Mouse (Mus musculus) myocyte (in vitro differentiated cells): ENCODE data around the gene Irgc1. TPM values are rescaled to one million over a fixed set of nuclear protein-coding genes. Genes with fewer than 3 reads are reported as not detected.

Experiments
- H3K27me3 ChIP-seq: one replicate; pipeline ENCODE4 v1.6.1; 2011; ENCODE audit not compliant: control insufficient read depth, insufficient read depth, insufficient read length
- H3K36me3 ChIP-seq: one replicate; pipeline ENCODE4 v1.6.1; 2011; ENCODE audit not compliant: control insufficient read depth, insufficient read depth
- H3K4me2 ChIP-seq: one replicate; pipeline ENCODE4 v1.6.1; 2011; ENCODE audit warnings: low read depth, control low read depth
- H3K4me3 ChIP-seq: one replicate; pipeline ENCODE4 v1.5.1; 2011; ENCODE audit warnings: mild to moderate bottlenecking, control low read depth, moderate library complexity
- H3K79me2 ChIP-seq: one replicate; pipeline ENCODE4 v1.6.1; 2011; ENCODE audit not compliant: control insufficient read depth, insufficient read depth
- H3ac ChIP-seq: one replicate; pipeline ENCODE4 v1.6.1; 2011; ENCODE audit not compliant: control insufficient read depth, insufficient read length
- CEBPB ChIP-seq: IDR thresholded peaks from 2 replicates; pipeline ENCODE4 v1.6.1; 2011; ENCODE audit warnings: mild to moderate bottlenecking, moderate library complexity; ENCODE audit not compliant: poor library complexity, insufficient read depth, severe bottlenecking
- E2F4 ChIP-seq: IDR thresholded peaks from one replicate; pipeline ENCODE4 v1.6.1; 2011; ENCODE audit warnings: mild to moderate bottlenecking, control low read depth, moderate library complexity; ENCODE audit not compliant: insufficient read depth
- MAX ChIP-seq: IDR thresholded peaks from one replicate; pipeline ENCODE4 v1.6.1; 2011; ENCODE audit warnings: low read depth, mild to moderate bottlenecking, control low read depth
- MYOD1 ChIP-seq, 3 experiments: IDR thresholded peaks; one replicate each; pipeline ENCODE4 v1.6.1; 2011; ENCODE audit warnings: control low read depth in 2 of 3, low read depth in 2 of 3, mild to moderate bottlenecking in 2 of 3, moderate library complexity in 1 of 3; ENCODE audit not compliant: insufficient read length in 2 of 3, control insufficient read depth in 1 of 3
- MYOG ChIP-seq, 3 experiments: IDR thresholded peaks; one replicate each; pipeline ENCODE4 v1.6.1; 2011; ENCODE audit warnings: control low read depth in 2 of 3, low read depth in 2 of 3, mild to moderate bottlenecking in 2 of 3; ENCODE audit not compliant: insufficient read length in 2 of 3, control insufficient read depth in 1 of 3, insufficient read depth in 1 of 3
- POLR2A ChIP-seq: IDR thresholded peaks from one replicate; pipeline ENCODE4 v1.6.1; 2011; ENCODE audit warnings: low read depth, mild to moderate bottlenecking, control low read depth, moderate library complexity; ENCODE audit not compliant: insufficient read length
- POLR2AphosphoS2 ChIP-seq: IDR thresholded peaks from one replicate; pipeline ENCODE4 v1.6.1; 2011; ENCODE audit warnings: low read depth, control low read depth; ENCODE audit not compliant: insufficient read length
- REST ChIP-seq: IDR thresholded peaks from one replicate; pipeline ENCODE4 v1.6.1; 2011; ENCODE audit warnings: mild to moderate bottlenecking, control low read depth, moderate library complexity; ENCODE audit not compliant: insufficient read depth, insufficient read length
- SRF ChIP-seq: IDR thresholded peaks from one replicate; pipeline ENCODE4 v1.6.1; 2011; ENCODE audit warnings: low read depth; ENCODE audit not compliant: control insufficient read depth, insufficient read length
- TCF12 ChIP-seq: IDR thresholded peaks from one replicate; pipeline ENCODE4 v1.6.1; 2011; ENCODE audit warnings: mild to moderate bottlenecking, control low read depth; ENCODE audit not compliant: poor library complexity, insufficient read depth, severe bottlenecking
- TCF3 ChIP-seq: IDR thresholded peaks from one replicate; pipeline ENCODE4 v1.6.1; 2011; ENCODE audit warnings: low read depth, control low read depth; ENCODE audit not compliant: insufficient read length
- USF1 ChIP-seq: IDR thresholded peaks from one replicate; pipeline ENCODE4 v1.6.1; 2011; ENCODE audit warnings: low read depth, mild to moderate bottlenecking, control low read depth, moderate library complexity
- polyA plus RNA-seq: library from polyadenylated mRNA; unstranded; fragments of >200 nt; fragmentation: generic; extraction: Trizol; gene quantifications from one replicate; pipeline ENCODE4 v1.2.1, GENCODE M21; 2012; ENCODE audit warnings: missing spikeins

Irgc1 gene
- polyA plus RNA-seq, 1 experiment = 0.32 TPM

- TF ChIP-seq USF1 (no peak), POLR2AphosphoS2 (no peak), REST (no peak), E2F4 (no peak), MAX (no peak), POLR2A (no peak), TCF3 (no peak), SRF (no peak), TCF12 (no peak), MYOD1 (IDR thresholded peaks at IDR 0.05; ENCODE audit: control insufficient read depth in 1 of 3, insufficient read length in 2 of 3, low read depth in 2 of 3) (no peak), MYOG (IDR thresholded peaks at IDR 0.05; ENCODE audit: control insufficient read depth in 1 of 3, insufficient read depth in 1 of 3, insufficient read length in 2 of 3, low read depth in 2 of 3) (no peak), CEBPB (no peak)
- Histone ChIP-seq H3K4me2 (no peak overlapping the region), H3K79me2 (no peaks in the 10 kb centered on the region), H3K36me3 (no peaks in the 10 kb centered on the region), H3K4me3 (no peak overlapping the region), H3K27me3 (no peaks in the 10 kb centered on the region), H3ac (no peak overlapping the region)
These were observed 30.4 kb downstream of the Irgc1 start for GRCm38 (mm10) chr7:24421648-24422047.

- TF ChIP-seq POLR2A (no peak), TCF12 (no peak), USF1 (no peak), REST (no peak), MAX (no peak), E2F4 (no peak), TCF3 (no peak)
- Histone ChIP-seq H3K4me2 (no peak overlapping the region), H3K27me3 (no peaks in the 10 kb centered on the region), H3K79me2 (no peaks in the 10 kb centered on the region), H3K36me3 (no peaks in the 10 kb centered on the region), H3K4me3 (no peak overlapping the region), H3ac (no peak overlapping the region)
These were observed 32.5 kb downstream of the Irgc1 start for GRCm38 (mm10) chr7:24419579-24419978.

- no peaks in the 10 kb centered on the region for H3K36me3 ChIP-seq
- TF ChIP-seq POLR2AphosphoS2 (no peak), SRF (no peak), POLR2A (no peak), MAX (no peak), MYOG (IDR thresholded peaks at IDR 0.05; ENCODE audit: control insufficient read depth in 1 of 3, insufficient read depth in 1 of 3, insufficient read length in 2 of 3, low read depth in 2 of 3) (no peak), MYOD1 (IDR thresholded peaks at IDR 0.05; ENCODE audit: control insufficient read depth in 1 of 3, insufficient read length in 2 of 3, low read depth in 2 of 3) (no peak), E2F4 (no peak), TCF3 (no peak), TCF12 (no peak), CEBPB (no peak), USF1 (no peak), REST (no peak)
- no peaks in the 10 kb centered on the region for H3K27me3 ChIP-seq
- H3ac ChIP-seq = no peak overlapping the region
- H3K4me2 ChIP-seq = no peak overlapping the region
- no peak overlapping the region for H3K4me3 ChIP-seq
- H3K79me2 ChIP-seq = no peaks in the 10 kb centered on the region
These were observed 36.8 kb downstream of the Irgc1 start for GRCm38 (mm10) chr7:24415261-24415660.

- no peak for TF ChIP-seq USF1
- peak in 1 of 3 experiments; percentile 72 for TF ChIP-seq MYOG (IDR thresholded peaks at IDR 0.05; ENCODE audit: control insufficient read depth in 1 of 3, insufficient read depth in 1 of 3, insufficient read length in 2 of 3, low read depth in 2 of 3)
- TF ChIP-seq TCF12 = peak; percentile 44
- no peak for TF ChIP-seq MAX
- peak in 2 of 3 experiments; percentile 85 to 96 for TF ChIP-seq MYOD1 (IDR thresholded peaks at IDR 0.05; ENCODE audit: control insufficient read depth in 1 of 3, insufficient read length in 2 of 3, low read depth in 2 of 3)
- TF ChIP-seq POLR2A = no peak
- Histone ChIP-seq H3K4me2 (no peak overlapping the region), H3K27me3 (no peaks in the 10 kb centered on the region), H3ac (no peak overlapping the region), H3K36me3 (no peaks in the 10 kb centered on the region), H3K79me2 (no peaks in the 10 kb centered on the region), H3K4me3 (no peak overlapping the region)
These were observed 38.5 kb downstream of the Irgc1 start for GRCm38 (mm10) chr7:24413630-24414029.

- H3K27me3 ChIP-seq = no peaks in the 10 kb centered on the region
- H3ac ChIP-seq = no peak overlapping the region
- H3K79me2 ChIP-seq = no peaks in the 10 kb centered on the region
- H3K4me3 ChIP-seq = no peak overlapping the region
- H3K4me2 ChIP-seq = no peak overlapping the region
- no peaks in the 10 kb centered on the region for H3K36me3 ChIP-seq
- TF ChIP-seq USF1 = no peak
- no peak for TF ChIP-seq MYOG (IDR thresholded peaks at IDR 0.05; ENCODE audit: control insufficient read depth in 1 of 3, insufficient read depth in 1 of 3, insufficient read length in 2 of 3, low read depth in 2 of 3)
- TF ChIP-seq MAX = no peak
- no peak for TF ChIP-seq TCF3
- TF ChIP-seq SRF = no peak
- no peak for TF ChIP-seq MYOD1 (IDR thresholded peaks at IDR 0.05; ENCODE audit: control insufficient read depth in 1 of 3, insufficient read length in 2 of 3, low read depth in 2 of 3)
- TF ChIP-seq POLR2A = no peak
- TF ChIP-seq CEBPB = no peak
- TF ChIP-seq TCF12 = no peak
- no peak for TF ChIP-seq POLR2AphosphoS2
- TF ChIP-seq REST = no peak
- no peak for TF ChIP-seq E2F4
These were observed 41.3 kb downstream of the Irgc1 start for GRCm38 (mm10) chr7:24410831-24411230.
